Mouse (Mus musculus): Measurements from ENCODE around the gene Enpp6. TPM values are rescaled to one million over a fixed set of nuclear protein-coding genes. Genes with fewer than 3 reads are reported as not detected.

Enpp6 gene
- polyA plus RNA-seq, 1 experiment from 2014 or later, result 3.1 TPM

DNA sequence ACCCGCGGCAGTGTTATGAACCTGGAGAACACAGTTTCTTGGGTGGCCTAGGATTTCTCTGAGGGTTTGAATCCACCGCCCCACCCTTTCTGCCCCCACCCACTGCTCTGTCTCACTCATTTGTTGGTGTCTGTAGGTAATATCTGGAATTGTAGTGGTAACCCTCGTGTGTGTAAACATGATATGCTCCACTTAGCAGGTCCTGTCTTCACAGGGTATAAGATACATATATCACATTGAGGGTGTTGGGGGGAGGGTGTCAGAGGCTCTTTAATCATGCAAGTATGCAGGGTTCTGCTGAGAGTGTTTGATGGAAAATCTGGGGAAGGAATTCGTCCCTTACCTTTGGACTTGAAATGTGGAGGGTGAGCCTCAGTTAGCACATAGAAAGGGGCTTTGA, 149.4 kb downstream of the Enpp6 start:
- H3K27ac ChIP-seq (replicated peaks; ENCODE audit: low read depth, low read length), result no peak overlapping the region
- 21% methylated on average over 5 of the region's 5 CpGs for WGBS
- peak; percentile 56; the same call in 1 of the 2 replicates for ATAC-seq (ENCODE audit: low read depth)

DNA sequence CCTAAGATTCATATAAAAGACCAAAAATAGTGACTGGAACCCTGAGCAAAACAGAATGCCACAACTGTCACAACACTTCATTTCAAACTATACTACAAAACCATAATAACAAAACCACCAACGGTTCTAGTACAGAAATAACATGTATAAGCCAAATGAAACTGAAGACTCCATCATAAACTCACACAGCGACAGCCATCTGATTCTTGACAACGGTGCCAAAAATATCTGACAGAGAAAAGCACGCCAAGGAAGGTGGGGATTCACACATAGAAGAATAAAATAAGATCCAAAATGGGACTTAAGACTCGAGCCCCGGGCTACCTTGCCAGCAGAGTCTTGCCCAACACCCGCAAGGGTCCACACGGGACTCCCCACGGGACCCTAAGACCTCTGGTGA, 158.6 kb downstream of the Enpp6 start:
- H3K27ac ChIP-seq (replicated peaks; ENCODE audit: low read depth, low read length), result no peak overlapping the region
- H3K4me3 ChIP-seq (ENCODE audit: low read depth, low read length), result no peak overlapping the region
- no peak for ATAC-seq (ENCODE audit: low read depth)
- 88% methylated on average over 6 of the region's 9 CpGs for WGBS
- DNase-seq (ENCODE audit: low spot score), result no peak
- H3K9ac ChIP-seq (ENCODE audit: low read depth, low read length), result no peak overlapping the region
- 0 out of 2 replicates have a peak, but pooled peaks cover 2% of the 10 kb centered on the region for H3K9me3 ChIP-seq (ENCODE audit: control insufficient read depth, low read length)
- H3K27me3 ChIP-seq (replicated peaks; ENCODE audit: control insufficient read depth, insufficient read depth, low read length), result no peaks in the 10 kb centered on the region
- H3K4me2 ChIP-seq (ENCODE audit: low read depth, low read length), result no peak overlapping the region
- H3K36me3 ChIP-seq (ENCODE audit: control insufficient read depth, insufficient read depth, low read length), result no peaks in the 10 kb centered on the region
- H3K4me1 ChIP-seq (ENCODE audit: control insufficient read depth, insufficient read depth, low read length), result no peaks in the 10 kb centered on the region

More for the DNA sequence above, 149.4 kb downstream of the Enpp6 start:
- 0 out of 2 replicates have a peak overlapping the region, but pooled peaks have one; percentile 20 for H3K9ac ChIP-seq (ENCODE audit: low read depth, low read length)
- H3K9me3 ChIP-seq (ENCODE audit: control insufficient read depth, low read length), result no peaks in the 10 kb centered on the region
- peaks cover 8% of the 10 kb centered on the region for H3K4me1 ChIP-seq (ENCODE audit: control insufficient read depth, insufficient read depth, low read length)
- H3K4me3 ChIP-seq (ENCODE audit: low read depth, low read length), result peak overlapping the region; percentile 28; the same call in 1 of the 2 replicates
- peak overlapping the region; percentile 59 for H3K4me2 ChIP-seq (ENCODE audit: low read depth, low read length)
- peak; percentile 9 for DNase-seq (ENCODE audit: low spot score)
- H3K27me3 ChIP-seq (replicated peaks; ENCODE audit: control insufficient read depth, insufficient read depth, low read length), result no peaks in the 10 kb centered on the region
- no peaks in the 10 kb centered on the region for H3K36me3 ChIP-seq (ENCODE audit: control insufficient read depth, insufficient read depth, low read length)

Other genes starting within 250 kb of the Enpp6 start
- 15.3 and 15.8 TPM in 2 replicates for gene Irf2, start 247.2 kb upstream of the Enpp6 start, polyA plus RNA-seq (2014; fragmentation: Nextera tagmentation; extraction: Ambion mirVana)